ENCODE assay signal across 8 mouse cellular contexts in genomic region chr10:67115666-67116091, GRCm38 (mm10). TPM values are rescaled to one million over a fixed set of nuclear protein-coding genes. Genes with fewer than 3 reads are reported as not detected.
A peak's percentile ranks its signal among the peaks of the same experiment; 100 is the strongest.
DNase-seq lines count a peak whose midpoint lies in the region; ATAC-seq and TF ChIP-seq lines count a peak whose summit lies in the region.

No protein-coding gene starts in this region.

- DNase-seq in kidney, postnatal 14 days, result peak; percentile 18
- no peak for DNase-seq in kidney, adult 9 months
- DNase-seq in heart, postnatal 4 days, result peak; percentile 62
- no peak for DNase-seq in left cerebral cortex, adult 9 months (ENCODE audit: low spot score in 2 of 2)
- no peak for DNase-seq in frontal cortex, adult 2 months (ENCODE audit: extremely low spot score in 1 of 2, low spot score in 1 of 2)
- no peak for DNase-seq in layer of hippocampus, adult 9-10 months (ENCODE audit: low spot score)

- H3K4me1 ChIP-seq in embryonic fibroblast, embryonic 13.5 days (ENCODE audit: control insufficient read depth, insufficient read depth, low read length), result peaks cover 9% of the 10 kb centered on the region

- no peak overlapping the region for H3K4me3 ChIP-seq in embryonic fibroblast, embryonic 13.5 days (ENCODE audit: insufficient read depth, low read length)

- H3K27ac ChIP-seq in embryonic fibroblast, embryonic 13.5 days (ENCODE audit: insufficient read depth, low read length), result peak overlapping the region; percentile 53

- TF ChIP-seq CTCF in embryonic fibroblast, embryonic 13.5 days (IDR thresholded peaks at IDR 0.05; ENCODE audit: borderline replicate concordance, insufficient read depth, low read length), result no peak

- no peak for TF ChIP-seq POLR2A in embryonic fibroblast, embryonic 13.5 days (IDR thresholded peaks at IDR 0.05; ENCODE audit: low read depth, low read length)

- ATAC-seq in megakaryocyte-erythroid progenitor cell, adult 5-6 weeks (replicated peaks; ENCODE audit: low FRiP score, low TSS enrichment, poor library complexity, severe bottlenecking), result peak; percentile 58; the same call in 1 of the 2 replicates

RNA-seq across cellular contexts. Expression of gene Reep3, which starts 18.9 kb away (rescaled TPM):
- polyA plus RNA-seq in embryonic fibroblast, embryonic 13.5 days (2011; ENCODE audit: insufficient read length, low read depth, missing spikeins), result 71.6 and 76.0 TPM in 2 replicates
- total RNA-seq in heart, postnatal 4 days (2021), result 10 to 100 TPM; 42.9 to 43.7 TPM
- 6.8 and 9.1 TPM in 2 replicates for total RNA-seq in megakaryocyte-erythroid progenitor cell, adult 5-6 weeks (2014; fragmentation: Nextera tagmentation)
- 3.6 and 6.3 TPM in 2 replicates for total RNA-seq in megakaryocyte-erythroid progenitor cell, adult 5-6 weeks (2017)
- polyA plus RNA-seq in frontal cortex, adult 2 months (2012; rRNA removed), result 22.0 and 22.6 TPM in 2 replicates

RNA-seq across cellular contexts. Expression of gene Jmjd1c, which starts 19.8 kb away (rescaled TPM):
- polyA plus RNA-seq in embryonic fibroblast, embryonic 13.5 days (2011; ENCODE audit: insufficient read length, low read depth, missing spikeins), result 34.1 and 40.2 TPM in 2 replicates
- total RNA-seq in heart, postnatal 4 days (2021), result 10 to 100 TPM; 66.7 to 70.5 TPM
- 163 and 165 TPM in 2 replicates for total RNA-seq in megakaryocyte-erythroid progenitor cell, adult 5-6 weeks (2014; fragmentation: Nextera tagmentation)
- 109 and 163 TPM in 2 replicates for total RNA-seq in megakaryocyte-erythroid progenitor cell, adult 5-6 weeks (2017)
- 34.2 and 37.8 TPM in 2 replicates for polyA plus RNA-seq in frontal cortex, adult 2 months (2012; rRNA removed)

Comparison
In these comparisons a context has a peak if more than half of its experiments do, and no peak if none do; other contexts are left out.
1. DNase-seq: peak in kidney, postnatal 14 days (single experiment) and heart, postnatal 4 days (single experiment); none in kidney, adult 9 months (single experiment), left cerebral cortex, adult 9 months (0 of 2), frontal cortex, adult 2 months (0 of 2) and layer of hippocampus, adult 9-10 months (single experiment).
2. RNA of gene Reep3, which starts 18.9 kb away (total RNA-seq): 42.9 to 43.7 TPM in heart, postnatal 4 days; 3.6 to 9.1 TPM in megakaryocyte-erythroid progenitor cell, adult 5-6 weeks; every median in the first group is over 4 times any median in the second.